Mouse (Mus musculus) liver, embryonic 11.5 days (tissue): ENCODE measurements around the gene Mvb12a. TPM values are rescaled to one million over a fixed set of nuclear protein-coding genes. Genes with fewer than 3 reads are reported as not detected.
A peak's percentile ranks its signal among the peaks of the same experiment; 100 is the strongest.

Source experiments
- ATAC-seq: fragments of 200-750 bp; cut with Nextera tagmentation; replicated peaks from 2 replicates; pipeline ENCODE4 v1.8.0; 2017; ENCODE audit warnings: moderate number of reproducible peaks, mild to moderate bottlenecking, moderate TSS enrichment, moderate library complexity; ENCODE audit not compliant: low FRiP score
- DNase-seq: peaks from one replicate; pipeline ENCODE4 v3.0.0-alpha.2; 2017; ENCODE audit warnings: low spot score
- H3K27ac ChIP-seq: fragments of 300-500 bp; sonication (generic); 2 replicates; pipeline ENCODE4 v1.5.1; 2014; ENCODE audit warnings: mild to moderate bottlenecking, low read depth, low read length, control low read depth
- H3K27me3 ChIP-seq: fragments of 300-500 bp; sonication (generic); replicated peaks from 2 replicates; pipeline ENCODE4 v1.6.1; 2014; ENCODE audit warnings: low read length, mixed read lengths; ENCODE audit not compliant: control insufficient read depth, insufficient read depth
- H3K36me3 ChIP-seq: fragments of 300-500 bp; sonication (generic); 2 replicates; pipeline ENCODE4 v1.6.1; 2014; ENCODE audit warnings: mild to moderate bottlenecking, low read length, moderate library complexity, mixed read lengths; ENCODE audit not compliant: control insufficient read depth, insufficient read depth
- H3K4me1 ChIP-seq: fragments of 300-500 bp; sonication (generic); replicated peaks from 2 replicates; pipeline ENCODE4 v1.6.1; 2014; ENCODE audit warnings: low read length, mixed read lengths; ENCODE audit not compliant: control insufficient read depth, insufficient read depth
- H3K4me2 ChIP-seq: fragments of 300-500 bp; sonication (generic); 2 replicates; pipeline ENCODE4 v1.6.1; 2014; ENCODE audit warnings: mild to moderate bottlenecking, control low read depth, moderate library complexity
- H3K4me3 ChIP-seq: fragments of 300-500 bp; sonication (generic); 2 replicates; pipeline ENCODE4 v1.5.1; 2014; ENCODE audit warnings: low read depth, low read length, control low read depth
- H3K9ac ChIP-seq: fragments of 300-500 bp; sonication (generic); 2 replicates; pipeline ENCODE4 v1.6.1; 2014; ENCODE audit warnings: low read depth, low read length, control low read depth
- H3K9me3 ChIP-seq: fragments of 300-500 bp; sonication (generic); 2 replicates; pipeline ENCODE4 v1.6.1; 2016; ENCODE audit warnings: low read length, inconsistent platforms, mixed read lengths; ENCODE audit not compliant: control insufficient read depth
- WGBS: fragments of 180-500 bp; shearing (Covaris S2); extraction: QIAGEN DNeasy Blood & Tissue Kit; methylation state at CpG from one replicate; pipeline ENCODE4 v1.1.7; 2014; 5-methylcytosine and 5-hydroxymethylcytosine counted together
- polyA plus RNA-seq: library from polyadenylated mRNA; unstranded; fragments of >200 nt; fragmentation: Nextera tagmentation; extraction: Ambion mirVana; gene quantifications from 2 replicates; pipeline ENCODE4 v1.2.1, GENCODE M21; 2014

Mvb12a gene
- polyA plus RNA-seq = 68.1 and 71.0 TPM in 2 replicates

- Histone ChIP-seq H3K4me2 (peak within 1 kb of the TSS; percentile 95), H3K9me3 (no peaks in the 10 kb centered on the region), H3K4me1 (peaks cover 9% of the 10 kb centered on the region), H3K9ac (peak within 1 kb of the TSS; percentile 77), H3K36me3 (peaks cover 14% of the 10 kb centered on the region), H3K4me3 (peak within 1 kb of the TSS; percentile 86), H3K27me3 (no peaks in the 10 kb centered on the region), H3K27ac (peak within 1 kb of the TSS; percentile 53; the same call in 1 of the 2 replicates)
- peak; percentile 90 for ATAC-seq
- WGBS = under 1% methylated on average over 55 of the region's 55 CpGs
- DNase-seq = peak; percentile 87
Observed at GRCm38 (mm10) chr8:71542632-71543343, at the start of gene Mvb12a. Gene Mvb12a, plus strand, starts transcription at chr8:71542922.

- ATAC-seq (peak; percentile 57), DNase-seq (peak; percentile 76)
- no peak overlapping the region for H3K9ac ChIP-seq
- no peaks in the 10 kb centered on the region for H3K9me3 ChIP-seq
- H3K4me2 ChIP-seq = no peak overlapping the region
- H3K4me3 ChIP-seq = no peak overlapping the region
- H3K27ac ChIP-seq = no peak overlapping the region
- H3K36me3 ChIP-seq = peaks cover 26% of the 10 kb centered on the region
- peaks cover 22% of the 10 kb centered on the region for H3K4me1 ChIP-seq
- no peaks in the 10 kb centered on the region for H3K27me3 ChIP-seq
- WGBS = 33% methylated on average over 16 of the region's 16 CpGs
Observed at GRCm38 (mm10) chr8:71495039-71495438, 47.7 kb upstream of the Mvb12a start.

DNA sequence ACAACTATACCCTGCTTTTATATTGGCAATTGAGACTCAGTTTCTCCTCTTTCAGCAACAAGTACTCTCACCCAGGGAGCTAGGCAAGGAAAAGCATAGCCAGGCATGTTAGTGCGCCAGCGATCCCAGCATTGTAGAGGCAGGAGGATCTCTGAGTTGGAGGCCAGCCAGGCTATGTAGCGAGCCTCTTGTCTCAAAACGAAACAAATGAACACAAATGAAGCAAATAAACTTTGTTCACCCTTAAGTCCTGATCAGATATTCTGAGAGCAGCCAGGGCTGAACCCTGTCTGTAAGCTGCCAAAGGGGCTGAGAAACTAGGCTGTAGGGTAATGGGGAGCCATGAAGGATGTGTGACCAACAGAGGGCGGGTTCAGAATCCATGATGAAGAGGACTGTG, 46.9 kb upstream of the Mvb12a start:
- ATAC-seq (no peak), DNase-seq (no peak)
- Histone ChIP-seq H3K4me2 (no peak overlapping the region), H3K4me3 (no peak overlapping the region), H3K4me1 (peaks cover 21% of the 10 kb centered on the region), H3K27me3 (no peaks in the 10 kb centered on the region), H3K9me3 (no peaks in the 10 kb centered on the region), H3K36me3 (peaks cover 18% of the 10 kb centered on the region), H3K9ac (no peak overlapping the region), H3K27ac (no peak overlapping the region)
- WGBS = 90% methylated on average over 5 of the region's 5 CpGs

DNA sequence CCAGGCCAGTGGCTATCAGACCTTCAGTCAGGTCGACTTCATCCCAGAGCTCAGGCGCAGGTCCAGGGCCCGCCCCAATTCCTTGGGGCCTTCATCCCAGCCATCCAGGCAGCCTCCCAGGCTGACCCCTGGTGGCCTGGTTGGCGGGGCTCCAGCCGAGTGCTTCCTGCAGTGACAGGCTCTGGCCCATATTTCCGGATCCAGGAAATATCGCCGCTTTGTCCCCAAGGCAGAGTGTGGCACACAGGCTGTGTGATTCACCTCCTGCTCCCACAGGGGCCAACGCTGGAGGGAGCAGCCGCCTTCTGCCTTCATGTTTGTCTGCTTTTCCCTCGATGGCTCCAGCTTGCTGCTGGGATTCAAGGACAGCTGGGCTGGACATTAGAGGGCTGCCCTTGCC, 46.2 kb upstream of the Mvb12a start:
- Histone ChIP-seq H3K9me3 (no peaks in the 10 kb centered on the region), H3K27me3 (no peaks in the 10 kb centered on the region), H3K36me3 (peaks cover 15% of the 10 kb centered on the region), H3K4me2 (no peak overlapping the region), H3K4me1 (peaks cover 21% of the 10 kb centered on the region), H3K4me3 (no peak overlapping the region), H3K27ac (no peak overlapping the region; the same call in 1 of the 2 replicates), H3K9ac (no peak overlapping the region)
- DNase-seq (no peak), ATAC-seq (peak; percentile 23; the same call in 1 of the 2 replicates)
- 40% methylated on average over 11 of the region's 11 CpGs for WGBS

GRCm38 (mm10) chr8:71497077-71497645, 45.6 kb upstream of the Mvb12a start:
- DNase-seq = no peak
- 0 out of 2 replicates have a peak overlapping the region, but pooled peaks have one; percentile 36 for H3K27ac ChIP-seq
- H3K4me1 ChIP-seq = peaks cover 21% of the 10 kb centered on the region

DNA sequence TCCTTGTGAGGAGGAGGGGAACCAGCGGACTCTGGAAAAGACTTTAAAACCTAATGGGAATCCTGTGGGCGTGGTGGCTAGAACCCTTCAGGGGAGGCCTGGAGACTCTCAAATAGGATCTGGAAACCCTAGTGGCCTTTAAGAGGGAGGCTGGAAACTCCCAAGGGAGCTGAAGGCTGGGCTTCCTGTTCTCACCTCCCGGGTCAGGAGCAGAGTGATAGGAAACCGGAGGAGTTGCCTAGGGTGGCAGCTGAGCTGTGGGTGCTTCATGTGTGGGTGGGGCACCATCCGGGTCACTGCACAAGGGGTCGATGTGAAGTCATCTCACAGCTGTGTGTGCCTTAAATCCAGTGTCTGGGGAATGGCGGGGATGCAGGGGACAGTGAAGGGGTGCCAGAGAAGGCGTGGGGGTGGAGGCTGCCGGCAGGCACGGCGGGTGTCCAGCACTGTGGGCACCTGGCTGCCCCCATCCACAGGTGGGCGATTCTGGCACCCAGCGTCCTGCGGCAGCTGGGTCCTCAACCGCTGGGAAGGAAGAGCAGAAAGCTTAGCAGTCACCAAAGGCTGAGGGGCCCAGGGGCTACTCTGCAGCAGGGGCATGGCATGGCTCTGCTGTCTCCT, 44.7 kb upstream of the Mvb12a start:
- H3K36me3 ChIP-seq = peaks cover 7% of the 10 kb centered on the region; the same call in 1 of the 2 replicates
- no peaks in the 10 kb centered on the region for H3K27me3 ChIP-seq
- H3K9ac ChIP-seq = no peak overlapping the region
- H3K4me2 ChIP-seq = no peak overlapping the region
- DNase-seq = no peak
- peaks cover 21% of the 10 kb centered on the region for H3K4me1 ChIP-seq
- H3K9me3 ChIP-seq = no peaks in the 10 kb centered on the region
- no peak overlapping the region for H3K4me3 ChIP-seq
- no peak for ATAC-seq
- 40% methylated on average over 15 of the region's 15 CpGs for WGBS
- H3K27ac ChIP-seq = peak overlapping the region; percentile 63

More at GRCm38 (mm10) chr8:71497077-71497645, 45.6 kb upstream of the Mvb12a start:
- Histone ChIP-seq H3K4me2 (no peak overlapping the region), H3K9ac (no peak overlapping the region), H3K4me3 (no peak overlapping the region), H3K27me3 (no peaks in the 10 kb centered on the region), H3K9me3 (no peaks in the 10 kb centered on the region), H3K36me3 (peaks cover 11% of the 10 kb centered on the region)
- WGBS = 88% methylated on average over 1 of the region's 1 CpGs
- ATAC-seq = no peak

DNA sequence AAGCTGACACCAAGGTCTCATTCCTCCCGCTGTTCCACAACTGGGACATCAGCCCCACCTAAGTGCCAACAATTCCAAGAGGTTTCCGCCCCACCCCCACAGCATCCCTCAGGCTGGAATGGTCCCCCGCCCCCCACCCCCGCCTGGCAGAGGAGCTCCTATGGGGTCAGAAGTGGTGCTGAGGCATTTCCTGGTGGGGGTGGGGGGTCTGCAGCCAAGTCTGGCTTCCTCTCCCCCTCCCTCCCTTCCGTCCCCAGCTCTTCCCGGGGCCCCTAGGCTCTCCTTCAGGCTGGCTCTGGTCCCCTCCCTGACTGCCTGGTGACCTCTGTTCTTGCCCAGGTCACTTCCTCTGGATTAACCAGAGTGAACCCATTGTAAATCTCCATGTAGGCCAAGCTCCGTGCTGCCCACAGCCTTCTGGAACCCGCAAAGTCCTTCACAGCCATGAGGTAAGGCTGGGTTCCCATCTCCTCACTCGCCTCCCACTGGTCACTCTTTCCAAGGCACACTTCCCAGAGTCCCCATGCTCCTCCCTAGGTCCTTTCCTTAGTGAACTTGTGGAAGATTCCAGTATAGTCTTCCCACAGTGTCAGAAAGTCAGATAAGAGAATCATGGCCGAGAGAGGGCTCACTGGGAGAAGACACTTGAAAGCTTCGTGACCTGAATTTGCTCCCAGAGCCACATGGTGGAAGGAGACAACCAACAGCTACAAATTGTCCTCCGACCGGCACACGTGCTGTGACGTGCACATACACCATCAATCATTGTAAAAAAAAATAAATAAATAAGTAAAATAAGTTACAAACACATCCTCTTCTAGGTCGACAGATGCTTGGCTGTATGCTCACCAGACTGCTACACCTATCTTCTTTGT, 43.7 kb upstream of the Mvb12a start:
- DNase-seq = no peak
- 32% methylated on average over 16 of the region's 16 CpGs for WGBS
- no peaks in the 10 kb centered on the region for H3K27me3 ChIP-seq
- peaks cover 21% of the 10 kb centered on the region for H3K4me1 ChIP-seq
- H3K9me3 ChIP-seq = no peaks in the 10 kb centered on the region
- ATAC-seq = peak; percentile 37
- H3K36me3 ChIP-seq = peaks cover 3% of the 10 kb centered on the region; the same call in 1 of the 2 replicates
- H3K4me3 ChIP-seq = no peak overlapping the region
- H3K9ac ChIP-seq = no peak overlapping the region
- peak overlapping the region; percentile 63; the same call in 1 of the 2 replicates for H3K27ac ChIP-seq
- H3K4me2 ChIP-seq = no peak overlapping the region

DNA sequence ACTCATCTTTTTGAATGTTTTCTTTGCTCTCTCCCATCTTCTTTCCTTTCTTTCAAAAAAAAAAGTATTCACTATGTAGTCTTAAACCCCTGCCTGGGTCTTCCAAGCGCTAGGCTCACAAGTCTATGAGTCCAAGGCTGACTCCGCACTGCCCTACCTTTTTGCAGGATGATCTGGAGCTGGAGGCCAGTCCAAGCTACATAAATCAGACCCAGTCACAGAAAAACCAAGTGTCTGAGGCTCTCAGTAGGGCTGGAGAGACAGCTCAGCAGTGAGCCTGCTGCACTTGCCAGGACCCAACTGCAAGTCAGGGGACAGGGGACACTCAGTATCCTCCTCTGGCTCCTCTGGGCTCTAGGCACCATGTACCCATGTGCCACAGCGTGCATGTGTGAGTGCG, 38.4 kb upstream of the Mvb12a start:
- H3K4me3 ChIP-seq = no peak overlapping the region
- peaks cover 6% of the 10 kb centered on the region; the same call in 1 of the 2 replicates for H3K4me1 ChIP-seq
- ATAC-seq (no peak), DNase-seq (no peak)
- 81% methylated on average over 4 of the region's 4 CpGs for WGBS
- H3K9ac ChIP-seq = no peak overlapping the region
- no peak overlapping the region for H3K27ac ChIP-seq
- no peaks in the 10 kb centered on the region for H3K9me3 ChIP-seq
- H3K36me3 ChIP-seq = no peaks in the 10 kb centered on the region
- H3K4me2 ChIP-seq = no peak overlapping the region
- peaks cover 31% of the 10 kb centered on the region for H3K27me3 ChIP-seq
